Mouse (Mus musculus) right cerebral cortex, adult 2 months (tissue): ENCODE results near the gene Olfr354.

Experiments used
- DNase-seq, 2 experiments: peaks; one replicate each; pipeline ENCODE4 v3.0.0; 2021 to 2022; ENCODE audit warnings: low spot score in 2 of 2

Olfr354 gene

DNA sequence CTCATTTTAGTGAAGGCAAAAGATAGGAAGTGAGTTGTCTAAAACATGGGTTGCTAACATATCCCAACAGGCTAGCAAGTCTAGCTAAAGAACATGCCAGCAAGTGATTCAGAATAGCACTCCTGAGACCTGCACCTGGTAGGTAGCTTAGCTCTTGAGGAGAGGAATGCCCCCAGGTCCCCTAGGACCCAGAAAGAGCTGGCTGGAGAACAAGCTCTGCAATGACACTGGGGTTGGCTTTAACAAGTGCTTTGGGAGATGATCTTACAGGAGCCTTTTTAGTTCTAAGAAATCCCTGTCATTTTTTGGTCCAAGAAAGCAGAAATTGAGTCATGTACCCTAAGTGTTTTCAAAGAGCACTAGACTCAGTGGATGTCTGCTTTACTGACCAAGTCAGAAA, at the start of gene Olfr354:
TSS of gene Olfr354 (plus strand) at position 301 of the 400 bp plus-strand sequence.
- DNase-seq = no peak

DNA sequence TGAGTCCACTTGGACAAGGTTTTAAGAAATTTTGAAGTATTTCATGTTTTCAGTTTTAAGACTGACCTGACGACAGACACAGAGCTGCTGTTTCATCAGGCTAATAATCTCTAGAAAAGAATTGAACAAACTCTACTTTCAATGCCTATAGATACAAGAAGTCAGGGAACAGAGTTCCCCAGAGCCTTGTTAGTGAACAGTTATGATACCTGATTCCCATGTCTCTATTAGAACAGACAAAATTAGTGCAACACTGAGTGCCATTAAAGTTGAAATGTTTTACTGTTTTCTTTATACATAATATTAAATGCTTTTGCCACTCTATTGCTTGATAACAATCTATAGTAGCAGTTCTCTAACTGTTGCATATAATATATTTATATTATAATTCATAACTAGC, 42.9 kb upstream of the Olfr354 start, which contains the start of gene Olfr351:
TSS of gene Olfr351 (minus strand) at position 101 of the 400 bp plus-strand sequence.
- no peak for DNase-seq

DNA sequence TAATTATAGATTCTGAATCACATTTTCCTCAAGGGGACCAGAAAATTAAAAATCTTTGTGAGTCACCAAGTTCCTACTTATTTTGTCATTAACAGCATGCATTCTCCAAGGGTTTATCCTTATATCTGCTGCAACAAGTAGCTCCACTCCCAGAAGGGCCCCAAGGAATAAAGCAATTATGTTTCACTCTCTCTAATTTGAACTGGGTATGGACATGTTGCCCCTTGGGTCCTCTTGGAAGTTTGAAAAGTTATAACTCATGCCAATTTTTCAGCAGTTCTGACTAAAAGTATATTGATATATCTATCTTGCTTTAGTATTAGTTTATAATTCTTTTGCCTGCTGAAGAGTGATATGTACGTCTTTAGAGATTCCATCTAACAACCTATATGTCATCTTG, 37.3 kb upstream of the Olfr354 start, which contains the start of gene Olfr352:
TSS of gene Olfr352 (plus strand) at position 301 of the 400 bp plus-strand sequence.
- no peak for DNase-seq

DNA sequence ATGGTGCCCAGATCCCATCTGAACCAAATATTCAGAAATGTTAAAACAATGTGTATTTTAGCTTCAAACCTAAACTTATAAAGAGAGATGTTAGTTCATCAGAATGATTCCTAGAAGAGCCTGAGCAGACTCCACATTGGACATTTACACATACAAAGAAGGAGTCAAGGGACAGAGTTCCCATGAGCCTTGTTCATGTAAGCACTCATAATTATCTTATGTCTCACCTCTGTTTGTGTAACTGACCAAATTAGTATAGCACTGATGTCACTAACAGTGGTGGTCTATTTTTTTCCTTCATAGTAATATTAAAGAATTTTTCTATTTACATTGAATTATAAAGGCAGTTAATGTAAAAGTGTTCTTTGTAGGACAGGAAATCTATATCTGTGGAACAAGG, 12.6 kb upstream of the Olfr354 start, which contains the start of gene Olfr353:
TSS of gene Olfr353 (minus strand) at position 101 of the 400 bp plus-strand sequence.
- no peak for DNase-seq

DNA sequence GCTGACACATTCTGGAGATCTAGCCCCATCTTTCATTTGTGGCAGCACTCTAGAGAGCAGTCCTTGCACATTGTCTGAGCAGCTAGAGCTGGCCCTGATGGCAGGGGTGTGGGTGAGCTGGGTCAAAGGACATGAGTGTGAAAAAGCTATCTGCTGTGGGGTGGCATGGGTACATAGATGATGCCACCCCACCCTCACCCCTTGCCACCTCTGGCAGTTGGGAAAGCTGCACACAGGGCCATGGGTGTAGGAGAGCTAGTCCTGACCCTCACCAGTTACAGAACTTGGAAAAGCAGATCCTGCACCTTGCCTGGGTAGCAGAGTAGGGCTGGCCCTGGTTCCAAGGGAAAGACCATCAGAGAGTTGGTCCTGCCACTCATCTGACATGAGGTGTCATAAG, 8.4 kb upstream of the Olfr354 start:
- DNase-seq = no peak

DNA sequence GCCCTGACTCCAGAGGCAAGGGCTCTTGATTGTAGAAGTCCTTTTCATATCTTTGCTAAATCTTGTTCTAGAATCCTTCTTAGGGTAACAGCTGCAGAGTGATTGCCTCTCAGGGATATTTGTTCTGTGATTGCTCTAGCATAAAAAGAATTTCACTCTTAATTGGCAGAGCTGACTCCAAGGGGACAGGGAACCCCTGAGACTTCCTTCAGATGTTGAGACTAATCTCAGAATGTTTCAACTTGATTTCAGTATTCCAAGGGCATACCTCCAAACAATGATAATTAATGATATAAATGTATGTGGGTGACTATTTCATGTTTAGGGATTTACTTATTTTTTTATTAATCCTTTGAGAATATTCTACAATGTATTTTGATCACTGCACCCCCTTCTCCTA, 23.3 kb downstream of the Olfr354 start, which contains the start of gene Olfr355:
TSS of gene Olfr355 (minus strand) at position 101 of the 400 bp plus-strand sequence.
- no peak for DNase-seq

DNA sequence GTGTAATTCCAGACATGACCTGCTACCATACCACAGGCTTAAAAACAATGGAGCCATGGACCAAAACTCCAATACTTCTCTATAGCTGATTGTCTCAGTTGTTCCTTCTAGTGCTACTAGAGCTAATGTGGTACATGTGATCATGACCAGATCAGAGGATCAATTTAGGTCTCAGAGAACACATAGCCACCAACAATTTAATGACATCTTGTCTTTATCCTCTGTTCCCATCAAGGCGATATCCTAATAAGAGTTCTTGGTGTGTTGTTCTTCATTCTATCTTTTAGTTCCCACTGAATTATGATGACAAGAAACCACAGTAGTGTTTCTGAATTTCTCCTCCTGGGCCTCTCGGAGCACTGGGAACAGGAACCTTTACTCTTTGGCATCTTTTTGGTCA, 31.3 kb downstream of the Olfr354 start, which contains the start of gene Olfr356:
TSS of gene Olfr356 (plus strand) at position 301 of the 400 bp plus-strand sequence.
- DNase-seq = no peak
